9 mouse cellular contexts compared by ENCODE assay signal in genomic region chr2:57111011-57111790, GRCm38 (mm10). TPM values are rescaled to one million over a fixed set of nuclear protein-coding genes. Genes with fewer than 3 reads are reported as not detected.
A peak's percentile ranks its signal among the peaks of the same experiment; 100 is the strongest.
DNase-seq lines count a peak whose midpoint lies in the region; ATAC-seq and TF ChIP-seq lines count a peak whose summit lies in the region.
"Had no signal": no experiment of that assay in that cellular context is flagged by ENCODE, and none has a peak within 500 bp of the region (broad histone marks: within the 10 kb centered on the region; RNA-seq: fewer than 3 reads in every experiment).

No protein-coding gene starts in this region.

- no peak for TF ChIP-seq POLR2A in ES-Bruce4 (IDR thresholded peaks at IDR 0.05; ENCODE audit: insufficient read depth, low read length)
- no peak for TF ChIP-seq POLR2A in lung, adult 2 months (IDR thresholded peaks at IDR 0.05; ENCODE audit: borderline replicate concordance, extremely low read depth, low read depth, low read length)

- H3K36me3 ChIP-seq in ES-Bruce4 (ENCODE audit: control insufficient read depth, insufficient read depth, low read length, poor library complexity, severe bottlenecking) = no peaks in the 10 kb centered on the region
- no peaks in the 10 kb centered on the region for H3K36me3 ChIP-seq in forebrain, embryonic 16.5 days (ENCODE audit: control insufficient read depth, insufficient read depth)
- no peaks in the 10 kb centered on the region for H3K36me3 ChIP-seq in midbrain, embryonic 10.5 days

- H3K9me3 ChIP-seq in ES-Bruce4 (replicated peaks; ENCODE audit: control insufficient read depth, insufficient read depth, low read length, poor library complexity, severe bottlenecking) = no peaks in the 10 kb centered on the region
- no peaks in the 10 kb centered on the region for H3K9me3 ChIP-seq in forebrain, embryonic 16.5 days (ENCODE audit: control insufficient read depth, low read length)
- H3K9me3 ChIP-seq in midbrain, embryonic 10.5 days (replicated peaks) = 0 out of 2 replicates have a peak, but pooled peaks cover 3% of the 10 kb centered on the region

- no peak overlapping the region for H3K9ac ChIP-seq in ES-Bruce4 (ENCODE audit: low read depth, poor library complexity, severe bottlenecking)
- 0 out of 2 replicates have a peak overlapping the region, but pooled peaks have one; percentile 22 for H3K9ac ChIP-seq in forebrain, embryonic 16.5 days (replicated peaks; ENCODE audit: low read depth, low read length)
- H3K9ac ChIP-seq: liver, embryonic 14.5 days had no signal

- no peaks in the 10 kb centered on the region for H3K4me1 ChIP-seq in ES-Bruce4 (ENCODE audit: control insufficient read depth, insufficient read depth, low read length)
- H3K4me1 ChIP-seq in forebrain, embryonic 16.5 days (replicated peaks; ENCODE audit: control insufficient read depth, insufficient read depth, low read length) = peaks cover 31% of the 10 kb centered on the region
- peaks cover 60% of the 10 kb centered on the region for H3K4me1 ChIP-seq in midbrain, embryonic 10.5 days
- peaks cover 2% of the 10 kb centered on the region; the same call in 1 of the 2 replicates for H3K4me1 ChIP-seq in lung, adult 2 months (ENCODE audit: control insufficient read depth, insufficient read depth, low read length)

- no peak for TF ChIP-seq EP300 in ES-Bruce4 (IDR thresholded peaks at IDR 0.05; ENCODE audit: insufficient read depth, low read depth, low read length)

- peak overlapping the region; percentile 41 for H3K4me2 ChIP-seq in forebrain, embryonic 16.5 days (ENCODE audit: low read length)

- no peak for ATAC-seq in forebrain, embryonic 16.5 days

- 17% methylated on average over 39 of the region's 39 CpGs for WGBS in forebrain, embryonic 16.5 days
- WGBS in midbrain, embryonic 10.5 days = 1% methylated on average over 39 of the region's 39 CpGs
- 41% methylated on average over 39 of the region's 39 CpGs for WGBS in lung, adult 2 months

- H3K4me3 ChIP-seq in ES-Bruce4 (ENCODE audit: low read depth, low read length) = peak overlapping the region; percentile 20; the same call in 1 of the 2 replicates
- H3K4me3 ChIP-seq in forebrain, embryonic 16.5 days (replicated peaks; ENCODE audit: low read length) = peak overlapping the region; percentile 28
- peak overlapping the region; percentile 92 for H3K4me3 ChIP-seq in midbrain, embryonic 10.5 days
- no peak overlapping the region for H3K4me3 ChIP-seq in lung, adult 2 months (replicated peaks; ENCODE audit: extremely low read depth, low read depth, low read length)

- DNase-seq in embryo, embryonic 11 days = peak; percentile 22
- no peak for DNase-seq in embryo, embryonic 10 days (ENCODE audit: low spot score)
- peak; percentile 43 for DNase-seq in midbrain, embryonic 10.5 days (ENCODE audit: low spot score)
- DNase-seq in ovary, postnatal 14 days (ENCODE audit: low spot score) = no peak
- no peak for DNase-seq in cerebellum, adult 8-10 months
- DNase-seq in lung, adult 2 months = no peak

- no peak overlapping the region for H3K27ac ChIP-seq in ES-Bruce4 (ENCODE audit: insufficient read depth, low read length)
- no peak overlapping the region for H3K27ac ChIP-seq in forebrain, embryonic 16.5 days (ENCODE audit: low read length)
- H3K27ac ChIP-seq in midbrain, embryonic 10.5 days (replicated peaks) = no peak overlapping the region
- H3K27ac ChIP-seq: liver, embryonic 14.5 days had no signal

- TF ChIP-seq CTCF in ES-Bruce4 (IDR thresholded peaks at IDR 0.05; ENCODE audit: low read depth, low read length) = no peak
- TF ChIP-seq CTCF in lung, adult 2 months (IDR thresholded peaks at IDR 0.05; ENCODE audit: insufficient read depth, low read length) = no peak

- H3K27me3 ChIP-seq in ES-Bruce4 (ENCODE audit: control insufficient read depth, insufficient read depth, low read length, poor library complexity, severe bottlenecking) = peaks cover 18% of the 10 kb centered on the region
- H3K27me3 ChIP-seq in forebrain, embryonic 16.5 days (replicated peaks; ENCODE audit: control insufficient read depth, insufficient read depth, low read length) = peaks cover 46% of the 10 kb centered on the region
- H3K27me3 ChIP-seq in midbrain, embryonic 10.5 days (ENCODE audit: low read depth, poor library complexity, severe bottlenecking) = peaks cover 96% of the 10 kb centered on the region

RNA-seq across cellular contexts. Expression of gene Nr4a2, which starts 12.6 kb away (rescaled TPM):
- 1.4 and 1.7 TPM in 2 replicates for polyA plus RNA-seq in ES-Bruce4 (2011; ENCODE audit: insufficient read depth, insufficient read length, low read depth, missing spikeins)
- 25.9 and 28.5 TPM in 2 replicates for polyA plus RNA-seq in forebrain, embryonic 16.5 days (2015; fragmentation: Nextera tagmentation; extraction: Ambion mirVana)
- 6.9 and 13.8 TPM in 2 replicates for polyA plus RNA-seq in midbrain, embryonic 10.5 days (2016; fragmentation: Nextera tagmentation; extraction: Ambion mirVana)
- 1.9 and 3.6 TPM in 2 replicates for polyA plus RNA-seq in lung, adult 2 months (2012; rRNA removed)

Comparison
In these comparisons a context has a peak if more than half of its experiments do, and no peak if none do; other contexts are left out.
1. DNase-seq: peak in embryo, embryonic 11 days (single experiment) and midbrain, embryonic 10.5 days (single experiment); none in embryo, embryonic 10 days (single experiment), ovary, postnatal 14 days (single experiment), cerebellum, adult 8-10 months (single experiment) and lung, adult 2 months (single experiment).